Mouse (Mus musculus): ENCODE data around the gene Celsr2.

DNA sequence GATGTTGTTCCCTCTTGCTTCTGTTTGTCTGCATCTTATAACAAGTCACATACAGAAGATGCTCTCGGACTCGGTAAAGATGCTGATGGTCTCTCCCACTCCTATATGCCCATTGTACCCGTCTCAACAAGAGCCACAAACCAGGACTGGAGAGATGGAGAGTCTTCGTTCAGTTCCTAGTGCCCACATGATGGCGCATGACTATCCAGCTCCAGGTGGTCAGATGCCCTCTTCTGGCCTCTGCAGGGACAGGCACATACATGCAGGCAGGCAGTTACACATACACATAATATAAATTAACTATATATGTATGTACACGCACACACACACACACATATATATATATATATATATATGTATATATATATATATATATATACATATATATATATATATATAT is 34.7 kb downstream of the Celsr2 start:
- TF ChIP-seq POLR2AphosphoS5 (IDR thresholded peaks at IDR 0.05; ENCODE audit: insufficient replicate concordance, low read depth, low read length) (no peak), CTCF (IDR thresholded peaks at IDR 0.05; ENCODE audit: low read depth, low read length) (no peak), TAL1 (conservative IDR thresholded peaks at IDR 0.05; ENCODE audit: low read depth, low read length) (no peak), GATA1 (IDR thresholded peaks at IDR 0.05; ENCODE audit: borderline replicate concordance, low read length) (no peak)

Measured in G1E (cell line).